Mouse (Mus musculus) adrenal gland, postnatal 25 days (tissue): Measurements from ENCODE around the gene Stard3. TPM values are rescaled to one million over a fixed set of nuclear protein-coding genes. Genes with fewer than 3 reads are reported as not detected.
A peak's percentile ranks its signal among the peaks of the same experiment; 100 is the strongest.

Experiments used
- DNase-seq: peaks from one replicate; pipeline ENCODE4 v3.0.0; 2021; ENCODE audit warnings: mixed read lengths
- long read RNA-seq: library from polyadenylated mRNA; stranded (forward); transcript quantifications from one replicate; pipeline ENCODE4 v2.0.0, GENCODE M21; 2021
- total RNA-seq: library from RNA; stranded (reverse); gene quantifications from 2 replicates; pipeline ENCODE4 v1.2.3, GENCODE M21; 2021

The Stard3 gene
- total RNA-seq, result 23.6 and 23.9 TPM in 2 replicates
- long read RNA-seq, transcript Stard3-201 (15 exons, 2,070 nt), result major isoform, 49 of 69 reads
- long read RNA-seq, partial matches to known transcripts, result 8 of 69 reads
- long read RNA-seq, other reads (novel, unspliced or antisense), result 12 of 69 reads

- peak; percentile 90 for DNase-seq
Measured at GRCm38 (mm10) chr11:98358161-98359083, at the start of gene Stard3. TSS of gene Stard3 (plus strand) at chr11:98358368.

GRCm38 (mm10) chr11:98313790-98314323, 44.3 kb upstream of the Stard3 start:
- DNase-seq, result peak; percentile 75

- DNase-seq, result no peak
Measured at GRCm38 (mm10) chr11:98317479-98317878, 40.7 kb upstream of the Stard3 start.

GRCm38 (mm10) chr11:98318421-98319116, 39.6 kb upstream of the Stard3 start:
- DNase-seq, result no peak

GRCm38 (mm10) chr11:98319120-98319519, 39.0 kb upstream of the Stard3 start:
- no peak for DNase-seq

GRCm38 (mm10) chr11:98319544-98319943, 38.6 kb upstream of the Stard3 start:
- no peak for DNase-seq

GRCm38 (mm10) chr11:98319944-98320343, 38.2 kb upstream of the Stard3 start:
- no peak for DNase-seq

- no peak for DNase-seq
Measured at GRCm38 (mm10) chr11:98320381-98320780, 37.8 kb upstream of the Stard3 start.

- DNase-seq, result no peak
Measured at GRCm38 (mm10) chr11:98320806-98321676, 37.1 kb upstream of the Stard3 start.

GRCm38 (mm10) chr11:98321677-98322003, 36.5 kb upstream of the Stard3 start:
- DNase-seq, result no peak

- no peak for DNase-seq
Measured at GRCm38 (mm10) chr11:98322159-98322558, 36.0 kb upstream of the Stard3 start.

GRCm38 (mm10) chr11:98323136-98323866, 34.9 kb upstream of the Stard3 start:
- DNase-seq, result no peak

- no peak for DNase-seq
Measured at GRCm38 (mm10) chr11:98323933-98324332, 34.2 kb upstream of the Stard3 start.

GRCm38 (mm10) chr11:98325191-98325820, 32.9 kb upstream of the Stard3 start:
- DNase-seq, result no peak

GRCm38 (mm10) chr11:98325821-98326218, 32.3 kb upstream of the Stard3 start:
- no peak for DNase-seq

GRCm38 (mm10) chr11:98326741-98327135, 31.4 kb upstream of the Stard3 start:
- no peak for DNase-seq

GRCm38 (mm10) chr11:98327136-98328030, 30.8 kb upstream of the Stard3 start:
- DNase-seq, result no peak

GRCm38 (mm10) chr11:98328031-98328370, 30.2 kb upstream of the Stard3 start:
- no peak for DNase-seq

- DNase-seq, result no peak
Measured at GRCm38 (mm10) chr11:98328371-98329069, 29.6 kb upstream of the Stard3 start.
